Mouse (Mus musculus) ES-Bruce4 (cell line): ENCODE results near the gene Abhd6. TPM values are rescaled to one million over a fixed set of nuclear protein-coding genes. Genes with fewer than 3 reads are reported as not detected.

Source experiments
- H3K27ac ChIP-seq: 2 replicates; pipeline ENCODE4 v1.5.1; 2012; ENCODE audit warnings: low read length, inconsistent platforms; ENCODE audit not compliant: insufficient read depth
- H3K27me3 ChIP-seq: 2 replicates; pipeline ENCODE4 v1.6.1; 2012; ENCODE audit warnings: mild to moderate bottlenecking, low read length, inconsistent platforms; ENCODE audit not compliant: control insufficient read depth, poor library complexity, insufficient read depth, severe bottlenecking
- H3K36me3 ChIP-seq: 2 replicates; pipeline ENCODE4 v1.6.1; 2012; ENCODE audit warnings: inconsistent platforms, mild to moderate bottlenecking, low read length, moderate library complexity; ENCODE audit not compliant: control insufficient read depth, poor library complexity, insufficient read depth, severe bottlenecking
- H3K4me1 ChIP-seq: one replicate; pipeline ENCODE4 v1.8.1; 2011; ENCODE audit warnings: low read length; ENCODE audit not compliant: control insufficient read depth, insufficient read depth
- H3K4me3 ChIP-seq: 2 replicates; pipeline ENCODE4 v1.5.1; 2011; ENCODE audit warnings: low read depth, mild to moderate bottlenecking, low read length
- H3K9ac ChIP-seq: 2 replicates; pipeline ENCODE4 v1.6.1; 2012; ENCODE audit warnings: low read depth, mild to moderate bottlenecking, inconsistent platforms; ENCODE audit not compliant: poor library complexity, severe bottlenecking
- H3K9me3 ChIP-seq: replicated peaks from 2 replicates; pipeline ENCODE4 v1.6.1; 2012; ENCODE audit warnings: mild to moderate bottlenecking, low read length, inconsistent platforms; ENCODE audit not compliant: control insufficient read depth, poor library complexity, insufficient read depth, severe bottlenecking
- CTCF ChIP-seq: IDR thresholded peaks from one replicate; pipeline ENCODE4 v1.8.1; 2011; ENCODE audit warnings: low read depth, low read length
- EP300 ChIP-seq: IDR thresholded peaks from 2 replicates; pipeline ENCODE4 v1.6.1; 2011; ENCODE audit warnings: low read depth, low read length; ENCODE audit not compliant: insufficient read depth
- POLR2A ChIP-seq: IDR thresholded peaks from one replicate; pipeline ENCODE4 v1.8.1; 2011; ENCODE audit warnings: low read length; ENCODE audit not compliant: insufficient read depth
- polyA plus RNA-seq: library from polyadenylated mRNA; stranded (reverse); fragments of >200 nt; gene quantifications from 2 replicates; pipeline ENCODE4 v1.2.4, GENCODE M21; 2011; ENCODE audit warnings: low read depth; ENCODE audit not compliant: missing spikeins, insufficient read depth, insufficient read length

The Abhd6 gene
- polyA plus RNA-seq, 1 experiment, result 12.6 TPM

DNA sequence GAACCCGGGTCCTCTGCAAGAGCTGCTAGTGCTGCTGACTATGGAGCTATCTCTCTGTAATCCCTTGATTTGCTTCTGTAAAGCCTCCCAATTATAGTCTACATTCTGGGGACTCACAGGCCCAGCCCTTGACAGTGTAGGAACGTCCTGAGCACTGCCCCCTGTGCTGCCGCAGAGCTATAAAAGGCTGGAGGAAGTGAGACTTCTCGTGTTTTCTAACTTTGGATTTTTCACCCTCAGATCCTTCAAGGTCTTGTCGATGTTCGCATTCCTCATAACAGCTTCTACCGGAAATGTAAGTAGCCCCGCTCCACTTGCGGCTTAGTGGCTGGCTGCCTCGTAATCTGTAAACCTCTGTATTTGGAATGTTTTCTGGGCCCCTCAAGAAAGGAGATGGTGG lies 46.6 kb downstream of the Abhd6 start:
- H3K4me3 ChIP-seq, result no peak overlapping the region
- H3K27me3 ChIP-seq, result no peaks in the 10 kb centered on the region
- TF ChIP-seq EP300 (no peak), POLR2A (no peak), CTCF (no peak)
- no peaks in the 10 kb centered on the region for H3K9me3 ChIP-seq
- no peak overlapping the region for H3K27ac ChIP-seq
- H3K4me1 ChIP-seq, result peaks cover 6% of the 10 kb centered on the region
- no peak overlapping the region for H3K9ac ChIP-seq
- H3K36me3 ChIP-seq, result no peaks in the 10 kb centered on the region

DNA sequence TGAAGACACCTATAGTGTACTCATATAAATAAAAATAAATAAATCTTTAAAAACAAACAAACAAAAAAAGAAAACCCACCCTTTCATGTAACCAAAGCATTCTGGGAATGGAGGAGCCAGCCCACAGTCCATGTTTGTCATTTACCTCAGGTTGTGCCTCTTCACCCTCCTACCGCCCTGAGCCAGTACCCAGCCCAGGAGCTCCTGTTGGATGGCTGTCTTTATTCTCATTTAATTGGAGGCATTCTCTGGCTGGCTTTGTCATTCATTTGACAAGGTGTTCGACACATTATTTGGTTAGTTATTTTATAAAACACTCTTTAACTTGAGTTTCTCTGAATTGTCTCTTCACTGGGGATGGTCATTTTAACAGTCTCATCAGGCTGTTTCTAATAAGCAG lies 49.2 kb downstream of the Abhd6 start:
- Histone ChIP-seq H3K36me3 (no peaks in the 10 kb centered on the region), H3K4me3 (no peak overlapping the region), H3K4me1 (peaks cover 11% of the 10 kb centered on the region), H3K9ac (no peak overlapping the region), H3K27ac (peak overlapping the region; percentile 62), H3K9me3 (no peaks in the 10 kb centered on the region), H3K27me3 (no peaks in the 10 kb centered on the region)
- peak; percentile 85 for TF ChIP-seq EP300
- TF ChIP-seq CTCF, result no peak
- no peak for TF ChIP-seq POLR2A

DNA sequence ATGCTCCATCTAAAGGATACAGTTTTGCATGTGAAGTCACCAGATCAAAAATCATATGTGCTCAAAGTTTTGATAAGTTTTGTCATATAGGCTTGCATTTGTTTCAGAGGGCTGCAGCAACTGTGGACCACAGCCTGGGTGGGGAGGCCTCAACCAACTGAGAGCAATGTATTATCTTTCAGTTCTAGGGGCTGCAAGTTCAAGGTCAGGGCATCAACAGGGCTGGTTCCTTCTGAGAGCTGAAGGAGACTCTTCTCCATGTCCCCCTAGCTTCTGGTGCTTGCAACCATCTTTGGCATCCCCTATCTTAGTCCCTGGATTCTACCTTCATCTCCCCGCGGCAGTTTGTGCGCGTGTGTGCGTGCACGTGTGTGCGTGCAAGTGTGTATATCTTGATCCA lies 50.0 kb downstream of the Abhd6 start:
- no peak overlapping the region for H3K4me3 ChIP-seq
- H3K27me3 ChIP-seq, result no peaks in the 10 kb centered on the region
- H3K9me3 ChIP-seq, result no peaks in the 10 kb centered on the region
- peaks cover 11% of the 10 kb centered on the region for H3K4me1 ChIP-seq
- TF ChIP-seq CTCF, result no peak
- no peak for TF ChIP-seq POLR2A
- peak; percentile 80 for TF ChIP-seq EP300
- H3K36me3 ChIP-seq, result no peaks in the 10 kb centered on the region
- peak overlapping the region; percentile 62; the same call in 1 of the 2 replicates for H3K27ac ChIP-seq
- no peak overlapping the region for H3K9ac ChIP-seq

DNA sequence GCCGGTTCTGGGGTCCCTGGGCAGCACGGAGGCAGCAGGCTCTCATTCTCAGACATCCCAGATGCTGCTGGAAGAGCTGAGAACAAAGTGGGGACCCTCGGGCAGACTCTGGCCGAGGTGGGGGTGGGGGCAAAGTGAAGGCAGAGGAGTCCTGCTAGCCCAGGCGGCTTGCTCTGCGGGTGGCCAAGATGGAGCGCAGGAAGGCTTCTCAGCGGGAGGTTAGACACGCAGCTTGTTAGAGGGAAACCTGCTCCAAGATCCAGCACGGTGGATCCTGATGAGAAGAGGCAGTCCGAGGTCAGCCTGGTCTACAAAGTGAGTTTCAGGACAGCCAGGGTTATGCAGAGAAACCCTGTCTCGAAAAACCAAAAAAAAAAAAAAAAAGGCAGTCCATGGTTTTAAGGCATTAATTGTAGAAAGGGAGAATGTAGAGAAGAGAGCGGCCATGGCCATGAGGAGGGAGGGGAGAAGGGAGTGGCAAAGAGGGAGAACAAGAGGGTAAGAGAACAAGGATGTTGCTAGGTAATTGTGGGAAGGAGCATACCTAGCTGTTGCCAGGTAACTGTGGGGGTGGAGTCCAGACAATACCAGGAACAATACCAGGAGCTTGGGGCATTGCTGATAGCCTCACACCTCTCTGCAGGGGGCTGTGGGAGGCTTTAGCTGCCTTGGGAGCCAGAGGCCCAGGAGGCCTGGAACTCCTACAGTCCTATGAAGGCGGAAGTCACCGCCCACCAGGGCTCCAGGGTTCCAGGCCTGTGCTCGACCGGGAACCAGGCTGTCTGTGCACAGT lies 51.8 kb downstream of the Abhd6 start:
- Histone ChIP-seq H3K36me3 (no peaks in the 10 kb centered on the region), H3K9ac (peak overlapping the region; percentile 70), H3K4me1 (peaks cover 11% of the 10 kb centered on the region), H3K4me3 (peak overlapping the region; percentile 62), H3K27me3 (no peaks in the 10 kb centered on the region), H3K9me3 (no peaks in the 10 kb centered on the region), H3K27ac (peak overlapping the region; percentile 88)
- TF ChIP-seq EP300, result peak; percentile 90
- no peak for TF ChIP-seq POLR2A

DNA sequence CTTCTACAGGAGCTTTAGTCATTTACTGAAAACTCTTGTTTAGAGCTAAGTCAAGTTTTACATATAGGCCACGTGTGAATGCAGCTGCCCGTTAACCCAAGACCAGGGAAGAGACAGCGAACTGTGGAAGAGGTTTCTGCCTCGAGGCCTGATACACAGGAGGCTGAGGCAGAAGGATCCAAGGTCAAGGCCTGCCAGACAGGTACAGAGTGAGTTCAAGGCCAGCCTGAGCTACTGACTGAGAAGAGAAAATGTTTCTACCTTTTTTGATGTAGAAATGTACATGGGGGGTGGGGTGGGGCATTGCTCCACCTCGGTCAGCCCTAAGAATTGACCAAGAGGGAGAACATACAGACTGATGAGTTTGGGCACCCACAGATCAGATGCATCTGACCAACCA lies 53.4 kb downstream of the Abhd6 start:
- Histone ChIP-seq H3K4me1 (peaks cover 9% of the 10 kb centered on the region), H3K27me3 (no peaks in the 10 kb centered on the region), H3K9ac (no peak overlapping the region), H3K9me3 (no peaks in the 10 kb centered on the region), H3K4me3 (no peak overlapping the region), H3K27ac (no peak overlapping the region), H3K36me3 (no peaks in the 10 kb centered on the region)
- TF ChIP-seq EP300, result peak; percentile 72
- no peak for TF ChIP-seq POLR2A

DNA sequence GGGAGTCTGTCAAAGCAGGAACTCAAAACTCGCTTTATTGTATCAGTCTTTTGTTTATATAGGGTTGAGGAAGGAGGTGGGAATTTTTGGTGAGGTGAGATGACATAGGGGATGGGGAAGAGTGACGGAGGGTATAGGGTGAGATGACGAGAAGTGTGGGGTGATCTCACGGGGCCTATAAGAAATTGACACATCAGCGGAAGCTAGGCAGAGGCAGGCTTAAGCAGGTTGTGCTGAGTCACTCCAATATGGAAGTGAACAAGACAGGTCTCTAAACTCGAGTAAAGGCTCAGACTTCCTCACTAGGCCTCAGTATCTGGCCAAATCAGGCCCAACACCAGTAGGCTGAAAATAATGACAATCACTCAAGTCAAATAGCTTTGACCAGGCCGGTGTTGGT lies 57.2 kb downstream of the Abhd6 start:
- no peak for TF ChIP-seq EP300
- no peak for TF ChIP-seq CTCF
- no peak for TF ChIP-seq POLR2A
- Histone ChIP-seq H3K36me3 (no peaks in the 10 kb centered on the region), H3K4me3 (no peak overlapping the region), H3K9ac (no peak overlapping the region), H3K9me3 (no peaks in the 10 kb centered on the region), H3K27me3 (no peaks in the 10 kb centered on the region), H3K4me1 (peaks cover 7% of the 10 kb centered on the region), H3K27ac (no peak overlapping the region)
